Mouse (Mus musculus): ENCODE measurements around the gene Ppp3ca. TPM values are rescaled to one million over a fixed set of nuclear protein-coding genes. Genes with fewer than 3 reads are reported as not detected.

The Ppp3ca gene
- polyA plus RNA-seq, 2 experiments = 3.9 to 7.4 TPM

DNA sequence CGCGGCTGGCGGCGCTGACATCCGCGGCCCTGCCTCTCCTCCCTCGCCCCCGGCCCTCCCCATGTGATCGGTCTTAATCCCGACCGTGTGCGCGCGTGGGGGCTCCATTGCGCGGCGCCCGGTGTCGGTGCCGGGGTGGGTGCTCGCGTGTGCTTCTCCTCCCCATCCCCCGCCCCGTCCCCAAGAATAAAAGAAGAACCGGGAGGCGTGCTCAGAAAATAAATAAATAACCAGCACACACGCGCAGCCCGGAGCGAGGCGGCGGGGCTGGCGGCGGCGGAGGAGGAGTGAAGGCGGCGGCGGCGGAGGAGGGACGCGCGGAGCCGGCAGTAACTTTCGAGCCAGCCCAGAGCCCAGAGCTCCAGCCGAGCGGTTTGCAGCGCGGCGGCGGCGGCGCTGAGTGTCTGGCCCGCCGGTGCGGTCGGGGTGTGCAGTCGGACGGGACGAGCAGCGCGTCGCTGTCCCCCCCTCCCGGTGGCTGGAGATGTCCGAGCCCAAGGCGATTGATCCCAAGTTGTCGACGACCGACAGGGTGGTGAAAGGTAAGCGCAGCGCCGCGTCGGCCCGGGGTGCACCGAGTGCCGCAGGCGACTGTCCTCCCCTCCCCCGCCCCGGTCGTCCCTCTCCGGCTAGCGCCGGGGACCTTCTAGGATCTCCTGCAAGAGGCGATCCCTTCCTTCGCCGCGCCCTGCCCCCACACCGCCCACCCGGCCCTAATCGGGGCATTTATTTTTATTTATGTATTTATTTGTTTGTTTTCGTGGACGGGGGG, 622 bp downstream of the Ppp3ca start:
- Histone ChIP-seq H3K4me3 (ENCODE audit: insufficient read depth in 1 of 2, low read depth in 2 of 2, low read length in 2 of 2) (peak overlapping the region; percentile 63 to 73), H3K4me1 (replicated peaks; ENCODE audit: control insufficient read depth in 2 of 2, insufficient read depth in 2 of 2, low read length in 1 of 2) (peaks cover 0 to 7% of the 10 kb centered on the region in 2 experiments; a peak in 2 of 4 replicates), H3K36me3 (replicated peaks; ENCODE audit: control insufficient read depth, insufficient read depth, low read depth) (no peaks in the 10 kb centered on the region), H3K4me2 (ENCODE audit: low read depth) (peak overlapping the region; percentile 82), H3K27me3 (ENCODE audit: control insufficient read depth, insufficient read depth, low read length) (no peaks in the 10 kb centered on the region), H3K27ac (peak overlapping the region; percentile 32), H3K9me3 (ENCODE audit: control insufficient read depth, low read length) (no peaks in the 10 kb centered on the region), H3K9ac (replicated peaks) (peak overlapping the region; percentile 72)
- WGBS (ENCODE audit: insufficient replicate concordance) = 1% methylated on average over 90 of the region's 92 CpGs
- peak; percentile 11 to 17 (median 13) for DNase-seq (ENCODE audit: low read depth in 3 of 3, low spot score in 3 of 3)
- peak; percentile 44; the same call in 1 of the 2 replicates for ATAC-seq (ENCODE audit: insufficient read depth)
- TF ChIP-seq EP300 (IDR thresholded peaks at IDR 0.05; ENCODE audit: low read depth) = no peak
- TF ChIP-seq CTCF (IDR thresholded peaks at IDR 0.05; ENCODE audit: low read depth) = no peak

DNA sequence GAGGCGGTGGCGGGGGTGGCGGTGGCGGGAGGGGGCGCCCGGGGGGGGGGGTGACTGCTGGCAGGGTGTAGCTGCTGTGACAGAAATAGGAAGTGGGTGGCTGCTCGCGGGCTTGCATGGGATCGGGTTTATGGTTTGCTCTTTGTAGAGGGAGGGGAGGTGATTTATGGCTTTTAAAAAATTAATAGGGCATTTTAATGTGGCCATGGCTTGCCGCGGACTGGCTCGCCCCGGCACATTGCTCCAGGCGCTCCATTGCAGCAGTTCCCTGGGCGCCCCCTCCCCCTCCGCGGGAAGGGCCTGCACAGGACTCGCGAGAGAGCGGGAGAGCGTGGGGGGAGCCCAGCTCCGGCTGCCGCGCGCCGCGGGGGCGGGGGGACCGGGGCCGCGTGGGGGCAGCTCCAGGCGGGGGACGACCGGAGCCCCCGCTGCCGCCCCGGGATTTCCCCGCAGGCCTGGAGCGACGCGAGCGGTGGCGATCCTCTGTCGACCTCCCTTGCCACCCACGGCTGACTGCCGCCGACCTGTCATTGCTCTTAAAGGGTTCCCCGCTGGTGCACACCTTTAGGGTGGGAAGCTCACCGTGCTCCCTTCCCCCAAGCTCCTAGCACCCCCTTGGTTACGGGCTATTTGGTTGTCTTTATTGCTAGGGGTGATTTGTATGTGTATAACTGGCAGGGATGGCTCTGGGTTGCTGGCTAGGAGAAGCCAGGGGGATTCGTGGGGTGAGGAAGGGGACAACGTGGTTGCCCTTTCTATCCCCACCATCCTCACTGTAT, 1.4 kb downstream of the Ppp3ca start:
- Histone ChIP-seq H3K9ac (replicated peaks) (peak overlapping the region; percentile 72), H3K4me1 (replicated peaks; ENCODE audit: control insufficient read depth in 2 of 2, insufficient read depth in 2 of 2, low read length in 1 of 2) (peaks cover 0 to 7% of the 10 kb centered on the region in 2 experiments; a peak in 2 of 4 replicates), H3K9me3 (ENCODE audit: control insufficient read depth, low read length) (no peaks in the 10 kb centered on the region), H3K36me3 (replicated peaks; ENCODE audit: control insufficient read depth, insufficient read depth, low read depth) (no peaks in the 10 kb centered on the region), H3K4me3 (ENCODE audit: insufficient read depth in 1 of 2, low read depth in 2 of 2, low read length in 2 of 2) (peak overlapping the region; percentile 63 to 73), H3K4me2 (ENCODE audit: low read depth) (peak overlapping the region; percentile 82), H3K27ac (no peak overlapping the region), H3K27me3 (ENCODE audit: control insufficient read depth, insufficient read depth, low read length) (no peaks in the 10 kb centered on the region)
- peak in 2 of 3 experiments; percentile 10 to 24 for DNase-seq (ENCODE audit: low read depth in 3 of 3, low spot score in 3 of 3)
- TF ChIP-seq EP300 (IDR thresholded peaks at IDR 0.05; ENCODE audit: low read depth) (no peak), CTCF (IDR thresholded peaks at IDR 0.05; ENCODE audit: low read depth) (no peak)
- 1% methylated on average over 33 of the region's 52 CpGs for WGBS (ENCODE audit: insufficient replicate concordance)
- ATAC-seq (ENCODE audit: insufficient read depth) = no peak

DNA sequence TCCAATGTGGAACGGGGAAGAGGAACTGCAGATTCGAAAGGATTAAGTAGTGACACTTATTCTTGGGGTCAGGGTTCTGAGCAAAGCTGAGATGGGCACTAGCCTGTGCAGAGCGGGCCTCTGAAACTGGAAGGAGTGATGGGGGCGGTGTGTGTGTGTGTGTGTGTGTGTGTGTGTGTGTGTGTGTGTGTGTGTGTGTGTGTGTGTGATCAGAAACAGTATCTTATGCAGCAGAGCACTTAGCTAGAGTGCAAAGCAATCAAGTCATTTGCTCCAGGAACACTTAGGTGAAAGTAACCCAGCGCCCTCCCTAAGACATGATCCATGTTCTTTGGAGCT, 2.0 kb downstream of the Ppp3ca start:
- H3K36me3 ChIP-seq (replicated peaks; ENCODE audit: control insufficient read depth, insufficient read depth, low read depth) = no peaks in the 10 kb centered on the region
- H3K9ac ChIP-seq (replicated peaks) = no peak overlapping the region; the same call in 1 of the 2 replicates
- H3K27me3 ChIP-seq (ENCODE audit: control insufficient read depth, insufficient read depth, low read length) = no peaks in the 10 kb centered on the region
- H3K9me3 ChIP-seq (ENCODE audit: control insufficient read depth, low read length) = no peaks in the 10 kb centered on the region
- no peak for DNase-seq (ENCODE audit: low read depth in 3 of 3, low spot score in 3 of 3)
- no peak overlapping the region for H3K27ac ChIP-seq
- 13% methylated on average over 4 of the region's 5 CpGs for WGBS (ENCODE audit: insufficient replicate concordance)
- ATAC-seq (ENCODE audit: insufficient read depth) = no peak
- peak overlapping the region; percentile 82 for H3K4me2 ChIP-seq (ENCODE audit: low read depth)
- TF ChIP-seq CTCF (IDR thresholded peaks at IDR 0.05; ENCODE audit: low read depth) = no peak
- TF ChIP-seq EP300 (IDR thresholded peaks at IDR 0.05; ENCODE audit: low read depth) = no peak
- H3K4me1 ChIP-seq (replicated peaks; ENCODE audit: control insufficient read depth in 2 of 2, insufficient read depth in 2 of 2, low read length in 1 of 2) = peaks cover 0 to 7% of the 10 kb centered on the region in 2 experiments; a peak in 2 of 4 replicates
- H3K4me3 ChIP-seq (ENCODE audit: insufficient read depth in 1 of 2, low read depth in 2 of 2, low read length in 2 of 2) = peak overlapping the region; percentile 63 to 73

DNA sequence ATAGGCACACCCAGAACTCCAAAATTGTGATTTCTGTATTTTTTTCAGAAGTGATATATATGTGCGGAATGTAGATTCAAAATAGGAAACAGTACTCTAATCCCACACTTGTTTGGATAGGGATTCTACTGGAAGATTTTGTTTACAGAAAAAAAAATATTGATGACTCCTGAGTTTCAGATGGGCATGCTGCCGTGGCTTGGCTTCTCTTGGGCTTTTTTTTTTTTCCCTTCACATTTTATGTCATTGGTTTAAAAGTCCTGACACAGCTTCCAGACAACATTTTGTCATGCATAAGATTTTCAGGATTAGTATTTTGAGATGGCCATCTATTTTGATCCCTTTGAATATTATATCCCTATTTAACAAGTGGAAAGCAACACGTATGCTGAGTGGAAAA, 2.9 kb downstream of the Ppp3ca start:
- TF ChIP-seq CTCF (IDR thresholded peaks at IDR 0.05; ENCODE audit: low read depth) (no peak), EP300 (IDR thresholded peaks at IDR 0.05; ENCODE audit: low read depth) (no peak)
- ATAC-seq (ENCODE audit: insufficient read depth) (no peak), DNase-seq (ENCODE audit: low read depth in 3 of 3, low spot score in 3 of 3) (no peak)
- Histone ChIP-seq H3K27ac (no peak overlapping the region), H3K9me3 (ENCODE audit: control insufficient read depth, low read length) (no peaks in the 10 kb centered on the region), H3K4me2 (ENCODE audit: low read depth) (no peak overlapping the region), H3K27me3 (ENCODE audit: control insufficient read depth, insufficient read depth, low read length) (no peaks in the 10 kb centered on the region), H3K36me3 (replicated peaks; ENCODE audit: control insufficient read depth, insufficient read depth, low read depth) (no peaks in the 10 kb centered on the region), H3K4me3 (ENCODE audit: insufficient read depth in 1 of 2, low read depth in 2 of 2, low read length in 2 of 2) (no peak overlapping the region), H3K9ac (replicated peaks) (no peak overlapping the region), H3K4me1 (replicated peaks; ENCODE audit: control insufficient read depth in 2 of 2, insufficient read depth in 2 of 2, low read length in 1 of 2) (peaks cover 0 to 7% of the 10 kb centered on the region in 2 experiments; a peak in 2 of 4 replicates)
- 71% methylated on average over 3 of the region's 3 CpGs for WGBS (ENCODE audit: insufficient replicate concordance)

DNA sequence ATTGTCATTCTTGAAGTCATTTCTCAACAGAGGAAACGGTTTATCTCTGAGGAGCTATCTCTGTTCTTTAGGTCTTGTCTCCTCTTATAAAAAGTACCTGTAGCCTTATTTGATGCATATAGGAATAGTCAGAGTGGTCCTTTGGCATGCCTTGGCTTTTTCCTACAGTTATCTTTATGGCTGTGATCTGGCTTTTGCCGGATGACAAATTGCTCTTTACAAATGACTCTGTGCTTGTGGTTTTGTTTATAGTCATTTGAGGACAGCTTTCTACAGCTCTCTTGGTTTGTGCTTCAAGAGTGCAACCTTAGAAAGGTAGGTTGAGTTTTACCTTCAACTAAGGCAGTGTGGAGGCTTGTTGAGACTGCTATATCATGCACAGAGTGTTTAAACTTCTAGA, 3.4 kb downstream of the Ppp3ca start:
- Histone ChIP-seq H3K4me3 (ENCODE audit: insufficient read depth in 1 of 2, low read depth in 2 of 2, low read length in 2 of 2) (no peak overlapping the region), H3K4me2 (ENCODE audit: low read depth) (no peak overlapping the region)

More for the DNA sequence above, 3.4 kb downstream of the Ppp3ca start:
- Histone ChIP-seq H3K9ac (replicated peaks) (no peak overlapping the region), H3K4me1 (replicated peaks; ENCODE audit: control insufficient read depth in 2 of 2, insufficient read depth in 2 of 2, low read length in 1 of 2) (peaks cover 0 to 7% of the 10 kb centered on the region in 2 experiments; a peak in 2 of 4 replicates), H3K9me3 (ENCODE audit: control insufficient read depth, low read length) (no peaks in the 10 kb centered on the region), H3K27me3 (ENCODE audit: control insufficient read depth, insufficient read depth, low read length) (no peaks in the 10 kb centered on the region), H3K36me3 (replicated peaks; ENCODE audit: control insufficient read depth, insufficient read depth, low read depth) (no peaks in the 10 kb centered on the region), H3K27ac (no peak overlapping the region)
- WGBS (ENCODE audit: insufficient replicate concordance) = 43% methylated on average over 2 of the region's 2 CpGs
- DNase-seq (ENCODE audit: low read depth in 3 of 3, low spot score in 3 of 3) (no peak), ATAC-seq (ENCODE audit: insufficient read depth) (no peak)
- TF ChIP-seq CTCF (IDR thresholded peaks at IDR 0.05; ENCODE audit: low read depth) = no peak
- TF ChIP-seq EP300 (IDR thresholded peaks at IDR 0.05; ENCODE audit: low read depth) = no peak

Data from liver, embryonic 14.5 days (tissue).